Mouse (Mus musculus) embryonic stem cell, embryonic (primary cell): Measurements from ENCODE around the gene Degs2.

ENCODE experiments used
- CTCF ChIA-PET, 4 experiments: fragments of 300-600 bp in 2 of 4; fragments of 350-600 bp in 2 of 4; sonication (Branson Sonifier 250); formaldehyde crosslinking; loops; one replicate each; lab custom pipeline; 2022; ENCODE audit warnings: inconsistent platforms in 2 of 4; lab: Charles Lee
- POLR2A ChIA-PET, 4 experiments: fragments of 300-600 bp in 2 of 4; fragments of 350-600 bp in 2 of 4; sonication (Branson Sonifier 250); formaldehyde crosslinking; loops; one replicate each; lab custom pipeline; 2022; ENCODE audit warnings: antibody characterized with exemption in 4 of 4, inconsistent platforms in 1 of 4; lab: Charles Lee

Degs2 gene

DNA sequence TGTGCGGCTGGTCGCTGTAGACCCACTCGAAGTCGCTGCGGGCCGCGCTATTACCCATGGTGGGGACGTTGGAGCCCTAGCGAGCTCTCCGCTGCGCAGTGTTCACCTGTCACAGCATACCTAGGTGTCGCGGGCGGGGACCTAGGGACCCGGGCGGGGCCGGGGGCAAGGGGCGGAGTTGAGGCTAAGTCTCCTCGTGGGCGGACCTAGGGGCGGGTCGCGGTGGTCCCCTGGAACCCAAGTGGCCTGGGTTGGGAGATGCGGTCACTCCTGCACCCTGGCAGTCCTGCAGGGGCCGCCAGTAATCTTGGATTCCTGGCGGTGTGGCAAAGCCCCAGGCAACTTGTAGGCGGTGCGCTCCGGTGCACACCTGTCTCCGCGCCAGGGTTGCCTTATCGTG, at the start of gene Degs2:
Gene Degs2 (minus strand): TSS at position 131 of the 400 bp plus-strand sequence.
- POLR2A ChIA-PET, result interaction anchor here (0.7 to 5.3 kb wide), 13 partner anchors 9 to 1773 kb away, joined by 3 to 21 read pairs (median 5); partner anchors contain the start of genes Evl (in 1 of the 4) and Yy1 (in 1 of the 4)

DNA sequence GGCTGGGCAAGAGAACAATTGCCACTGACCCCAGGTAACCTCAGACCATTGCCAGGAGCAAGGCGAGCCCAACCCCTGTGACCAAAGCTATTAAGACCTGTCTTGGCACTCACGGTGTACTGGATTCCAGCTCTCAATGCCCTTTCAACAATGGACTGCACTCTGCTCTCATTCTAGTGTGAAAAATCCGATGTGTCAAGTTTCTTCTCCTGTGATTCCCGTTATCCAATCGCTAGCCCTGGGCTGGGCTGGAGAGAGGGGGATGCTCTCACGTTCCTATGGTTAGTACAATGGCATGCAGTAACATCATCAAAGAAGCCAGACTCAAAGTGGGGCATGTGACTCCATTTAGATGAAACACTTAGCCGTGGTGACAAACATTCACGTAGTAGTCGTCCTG, 49.7 kb upstream of the Degs2 start:
- CTCF ChIA-PET, result interaction anchor here in 1 of 4 experiments (0.5 to 1.3 kb wide), 2 partner anchors 72 to 138 kb away, joined by 3 to 4 read pairs; no protein-coding TSS in a partner anchor
- POLR2A ChIA-PET, result interaction anchor here in 2 of 4 experiments (0.5 to 2.6 kb wide), 8 partner anchors 9 to 1206 kb away, joined by 3 to 11 read pairs (median 3); no protein-coding TSS in a partner anchor

More for the DNA sequence above, at the start of gene Degs2:
- CTCF ChIA-PET, result interaction anchor here (0.6 to 2.4 kb wide), 11 partner anchors 12 to 509 kb away, joined by 3 to 11 read pairs (median 4); no protein-coding TSS in a partner anchor

DNA sequence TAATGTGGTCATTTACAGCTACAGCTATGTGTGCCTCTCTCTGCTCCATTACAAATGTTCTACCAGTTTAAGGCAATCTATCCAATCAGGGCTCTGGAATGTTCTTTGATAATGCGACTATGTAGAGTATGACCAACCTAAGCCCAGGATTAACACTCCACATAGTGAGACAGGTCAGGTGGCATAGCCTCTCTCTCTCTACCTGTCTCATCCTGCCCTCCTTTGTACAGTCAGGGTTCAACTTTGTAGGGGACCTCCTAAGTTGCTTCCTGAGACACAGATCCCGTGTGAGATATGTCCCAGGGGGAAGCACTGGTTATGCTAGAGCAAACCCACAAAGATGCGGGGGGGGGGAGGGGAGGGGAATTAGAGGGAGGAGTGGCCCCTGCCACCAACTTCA, 48.1 kb upstream of the Degs2 start:
- ChIA-PET CTCF (no interaction called here), POLR2A (interaction anchor here in 1 of 4 experiments (3.7 kb wide), 1 partner anchor 11 kb away, joined by 21 read pairs; no protein-coding TSS in a partner anchor)

DNA sequence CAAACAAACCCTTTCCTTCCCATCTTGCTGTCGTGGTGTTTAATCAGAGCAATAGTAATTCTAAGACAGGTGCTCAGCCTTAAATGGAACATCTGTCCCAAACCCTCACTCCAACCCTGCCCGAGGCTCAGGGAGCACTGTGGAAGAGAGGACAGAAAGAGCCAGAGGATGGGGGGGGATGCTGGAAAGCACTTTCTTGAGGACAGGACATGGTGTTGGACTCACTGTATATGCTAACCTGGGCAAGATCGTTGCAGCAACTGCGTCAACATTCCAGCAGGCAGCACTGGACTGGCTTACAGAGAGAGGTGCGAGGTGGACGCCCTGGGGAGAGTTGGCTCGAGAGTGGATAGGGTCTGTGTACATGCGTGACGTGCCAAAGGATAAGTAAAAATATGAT, 47.3 kb upstream of the Degs2 start:
- CTCF ChIA-PET, result interaction anchor here in 2 of 4 experiments (0.7 to 1.1 kb wide), 2 partner anchors 8 to 14 kb away, joined by 3 to 6 read pairs; no protein-coding TSS in a partner anchor
- POLR2A ChIA-PET, result interaction anchor here in 2 of 4 experiments (1.5 to 3.7 kb wide), 5 partner anchors 8 to 44 kb away, joined by 4 to 21 read pairs (median 5); no protein-coding TSS in a partner anchor

DNA sequence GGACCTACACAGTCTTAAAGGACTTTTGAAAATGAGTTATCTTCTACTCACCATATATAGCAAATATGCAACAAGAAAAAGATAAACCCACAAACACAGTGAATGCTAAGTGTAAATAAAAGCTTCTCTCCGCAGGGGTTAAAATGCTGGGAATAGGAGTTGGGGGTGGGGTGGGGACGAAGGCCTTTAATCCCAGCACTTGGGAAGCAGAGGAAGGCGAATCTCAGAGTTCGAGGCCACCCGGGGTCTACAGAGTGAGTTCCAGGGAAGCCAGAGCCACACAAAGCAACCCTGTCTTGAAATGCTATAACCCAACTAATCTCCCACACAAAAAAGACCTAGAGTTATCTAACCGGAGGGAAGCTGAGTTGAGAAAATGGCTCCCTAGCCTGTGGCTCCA, 46.9 kb upstream of the Degs2 start:
- CTCF ChIA-PET, result interaction anchor here in 2 of 4 experiments (0.7 to 1.2 kb wide), 3 partner anchors 9 to 92 kb away, joined by 3 to 6 read pairs (median 3); no protein-coding TSS in a partner anchor
- POLR2A ChIA-PET, result interaction anchor here in 3 of 4 experiments (1.2 to 3.7 kb wide), 6 partner anchors 8 to 44 kb away, joined by 4 to 21 read pairs (median 5); no protein-coding TSS in a partner anchor

GRCm38 (mm10) chr12:108745990-108746389, 43.9 kb upstream of the Degs2 start:
- CTCF ChIA-PET, result no interaction called here
- POLR2A ChIA-PET, result interaction anchor here in 2 of 4 experiments (0.6 to 1.3 kb wide), 3 partner anchors 12 to 145 kb away, joined by 3 to 8 read pairs (median 3); no protein-coding TSS in a partner anchor

- POLR2A ChIA-PET, result interaction anchor here in 2 of 4 experiments (0.6 to 2.1 kb wide), 6 partner anchors 8 to 1730 kb away, joined by 3 to 10 read pairs (median 4); partner anchors contain the start of gene Evl (in 1 of the 2)
- CTCF ChIA-PET, result interaction anchor here in 1 of 4 experiments (0.6 kb wide), 1 partner anchor 320 kb away, joined by 3 read pairs; no protein-coding TSS in a partner anchor
Measured at GRCm38 (mm10) chr12:108742241-108742640, 40.1 kb upstream of the Degs2 start.

DNA sequence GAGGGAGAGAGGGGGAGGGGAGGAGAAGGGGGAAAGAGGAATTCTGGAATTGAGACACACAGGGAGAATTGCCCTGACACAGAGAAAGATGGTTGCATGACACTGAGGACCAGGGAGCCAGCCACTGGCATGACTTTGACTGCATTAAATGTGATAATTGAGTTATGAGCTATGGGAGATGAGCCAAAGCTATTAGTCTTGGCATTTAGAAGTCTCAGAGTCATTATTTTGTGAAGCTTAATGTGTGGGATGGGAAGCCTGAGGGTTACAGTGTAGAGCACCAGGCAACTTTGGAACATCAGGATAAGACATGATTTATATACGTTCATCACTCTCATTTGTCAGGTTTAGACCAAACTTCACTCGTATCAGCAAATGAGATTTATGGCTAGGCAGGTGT, 39.4 kb upstream of the Degs2 start:
- ChIA-PET POLR2A (interaction anchor here in 2 of 4 experiments (0.6 to 2.1 kb wide), 6 partner anchors 14 to 1731 kb away, joined by 3 to 10 read pairs (median 4); partner anchors contain the start of gene Evl (in 1 of the 2)), CTCF (interaction anchor here in 2 of 4 experiments (0.6 to 0.7 kb wide), 2 partner anchors 213 to 319 kb away, joined by 3 to 7 read pairs; no protein-coding TSS in a partner anchor)

DNA sequence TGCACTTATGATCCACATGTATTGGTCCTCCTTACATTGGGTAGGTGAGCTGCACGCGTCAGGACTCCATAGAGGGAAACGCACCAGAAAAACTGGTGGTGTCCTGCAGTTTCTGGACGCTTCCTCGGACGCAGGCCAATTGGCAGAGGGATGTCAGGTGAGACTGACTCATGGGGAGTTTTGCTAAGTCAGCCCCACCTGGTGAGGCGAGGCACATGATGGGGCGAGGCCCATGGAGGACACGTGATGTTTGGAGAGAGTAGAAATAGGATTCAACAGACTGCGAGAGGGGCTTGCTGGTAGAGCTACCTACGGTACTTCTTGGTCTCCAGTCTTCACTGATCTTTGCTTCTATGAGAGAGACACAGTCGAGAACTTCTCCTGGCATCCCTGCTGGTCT, 36.6 kb upstream of the Degs2 start:
- CTCF ChIA-PET, result no interaction called here
- POLR2A ChIA-PET, result interaction anchor here in 3 of 4 experiments (0.5 to 3.5 kb wide), 59 partner anchors 10 to 1781 kb away, joined by 3 to 24 read pairs (median 4); partner anchors contain the start of genes Degs2 (in 3 of the 3), Evl (in 2 of the 3), Yy1 (in 2 of the 3) and Cyp46a1 (in 1 of the 3)

- ChIA-PET POLR2A (interaction anchor here in 2 of 4 experiments (0.6 to 3.5 kb wide), 19 partner anchors 10 to 302 kb away, joined by 3 to 24 read pairs (median 8); partner anchors contain the start of genes Degs2 (in 1 of the 2) and Evl (in 1 of the 2)), CTCF (no interaction called here)
Measured at GRCm38 (mm10) chr12:108737838-108738237, 35.7 kb upstream of the Degs2 start.

- POLR2A ChIA-PET, result interaction anchor here (0.6 to 3.4 kb wide), 14 partner anchors 8 to 659 kb away, joined by 3 to 22 read pairs (median 3); partner anchors contain the start of gene Evl (in 1 of the 4)
- CTCF ChIA-PET, result interaction anchor here (0.6 to 1.0 kb wide), 6 partner anchors 23 to 313 kb away, joined by 3 to 6 read pairs (median 3); no protein-coding TSS in a partner anchor
Measured at GRCm38 (mm10) chr12:108734386-108734785, 32.3 kb upstream of the Degs2 start.

GRCm38 (mm10) chr12:108723841-108724240, 21.7 kb upstream of the Degs2 start:
- ChIA-PET CTCF (interaction anchor here in 1 of 4 experiments (1.1 kb wide), 1 partner anchor 37 kb away, joined by 4 read pairs; no protein-coding TSS in a partner anchor), POLR2A (interaction anchor here in 1 of 4 experiments (1.0 to 1.1 kb wide), 2 partner anchors 10 to 13 kb away, joined by 3 to 4 read pairs; no protein-coding TSS in a partner anchor)

DNA sequence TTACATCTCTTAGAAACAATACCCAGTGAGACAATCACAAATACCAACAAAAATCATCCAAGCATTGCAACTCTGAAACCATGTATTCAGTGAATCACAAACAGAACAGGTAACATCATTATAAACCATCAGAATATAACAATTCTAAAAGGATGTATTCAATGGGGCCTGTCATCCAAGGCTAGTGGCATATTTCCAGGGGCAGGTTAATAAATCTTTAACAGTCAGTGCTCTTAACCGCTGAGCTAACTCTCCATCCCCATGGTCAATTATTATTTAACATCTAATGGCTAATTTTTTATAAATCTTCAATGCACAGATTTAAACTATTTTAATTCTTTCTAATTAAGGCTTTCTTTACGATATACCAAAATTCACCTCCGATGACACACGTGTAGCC, 20.3 kb upstream of the Degs2 start:
- POLR2A ChIA-PET, result no interaction called here
- CTCF ChIA-PET, result no interaction called here

DNA sequence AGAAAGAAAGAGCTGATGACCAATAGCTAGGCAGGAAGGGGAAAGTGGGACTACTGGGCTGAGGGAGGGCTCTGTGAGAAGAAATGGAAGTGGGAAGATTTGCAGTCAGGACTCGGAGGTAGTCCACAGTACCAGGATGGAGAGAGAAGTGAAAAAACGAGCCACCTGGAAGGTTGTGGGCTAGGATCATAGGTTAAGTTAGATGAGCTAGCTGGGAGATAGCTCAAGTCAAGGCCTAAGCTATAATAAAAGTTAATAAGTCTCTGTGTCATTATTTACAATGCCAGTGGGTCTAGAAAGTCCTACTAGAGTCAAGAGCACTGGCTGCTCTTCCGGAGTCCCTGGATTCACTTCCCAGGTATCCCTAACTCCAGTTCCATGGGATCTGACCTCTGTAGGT, 16.4 kb upstream of the Degs2 start:
- POLR2A ChIA-PET, result interaction anchor here (0.6 to 5.5 kb wide), 14 partner anchors 8 to 655 kb away, joined by 3 to 24 read pairs (median 4); no protein-coding TSS in a partner anchor
- CTCF ChIA-PET, result no interaction called here

DNA sequence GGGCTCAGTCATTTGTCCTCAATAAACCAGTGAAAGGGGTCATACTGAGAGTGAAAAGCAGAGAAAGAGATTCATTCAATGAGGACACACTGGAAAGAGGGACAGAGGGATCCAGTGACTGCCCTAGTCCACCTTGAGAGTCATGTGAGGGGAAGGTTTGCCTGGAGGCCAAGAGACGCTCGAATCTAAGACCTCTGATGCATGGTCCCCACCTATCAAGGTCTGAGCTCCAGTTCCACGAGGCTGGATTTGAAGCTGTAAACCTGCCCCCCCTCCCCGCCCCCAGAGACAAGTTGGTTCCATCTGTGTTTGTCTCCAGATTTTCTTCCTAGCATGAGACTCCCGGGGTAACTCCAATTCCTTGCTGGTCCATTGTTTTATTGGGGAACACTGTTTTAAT, 13.7 kb upstream of the Degs2 start:
- CTCF ChIA-PET, result no interaction called here
- POLR2A ChIA-PET, result interaction anchor here in 3 of 4 experiments (0.6 to 5.5 kb wide), 4 partner anchors 16 to 23 kb away, joined by 3 to 24 read pairs (median 8); no protein-coding TSS in a partner anchor

GRCm38 (mm10) chr12:108713972-108714371, 11.9 kb upstream of the Degs2 start:
- CTCF ChIA-PET, result interaction anchor here in 1 of 4 experiments (0.7 kb wide), 2 partner anchors 100 to 253 kb away, joined by 3 read pairs; no protein-coding TSS in a partner anchor
- POLR2A ChIA-PET, result interaction anchor here in 2 of 4 experiments (1.1 to 3.2 kb wide), 2 partner anchors 25 to 44 kb away, joined by 3 to 18 read pairs; no protein-coding TSS in a partner anchor

DNA sequence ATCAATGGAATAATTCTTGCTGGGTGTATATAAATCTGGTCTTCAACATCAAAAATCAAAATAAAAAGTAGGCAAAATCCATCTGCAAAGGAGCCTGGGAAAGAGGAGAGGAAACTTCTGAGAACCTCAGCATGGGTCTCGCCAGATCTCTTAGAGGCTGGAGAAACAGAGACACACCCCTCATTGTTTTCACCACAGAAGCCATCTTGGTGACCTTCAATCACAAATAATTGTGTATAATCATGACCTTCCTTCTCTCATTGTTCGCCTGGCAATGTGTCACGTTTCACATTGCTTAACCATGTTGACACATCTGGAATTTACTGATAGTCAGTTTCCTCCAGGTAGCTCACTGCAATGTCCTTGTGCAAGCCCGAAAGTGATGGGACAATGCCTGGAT, 10.4 kb upstream of the Degs2 start:
- ChIA-PET CTCF (interaction anchor here in 2 of 4 experiments (0.8 to 1.4 kb wide), 2 partner anchors 22 to 176 kb away, joined by 3 read pairs; no protein-coding TSS in a partner anchor), POLR2A (interaction anchor here in 3 of 4 experiments (0.6 to 3.2 kb wide), 6 partner anchors 22 to 166 kb away, joined by 3 to 18 read pairs (median 6); no protein-coding TSS in a partner anchor)
